Mouse (Mus musculus) erythroblast, adult 5-6 weeks (primary cell): ENCODE measurements around the gene Rbms3. TPM values are rescaled to one million over a fixed set of nuclear protein-coding genes. Genes with fewer than 3 reads are reported as not detected.

Source experiments
- ATAC-seq: replicated peaks from 2 replicates; pipeline ENCODE4 v1.8.0; 2016; ENCODE audit warnings: moderate number of reproducible peaks, mild to moderate bottlenecking, moderate TSS enrichment, inconsistent platforms; ENCODE audit not compliant: poor library complexity, low FRiP score, severe bottlenecking
- total RNA-seq, 2 experiments: library from RNA; stranded (forward) in 1 of 2; stranded (reverse) in 1 of 2; fragments of 150-400 nt in 1 of 2; fragments of 200-764, 138-1000 nt in 1 of 2; gene quantifications; 2 replicates each; pipeline versions ENCODE4 v1.2.3 to v1.2.4; 2015 to 2017; ENCODE audit warnings: low replicate concordance in 2 of 2

Rbms3 gene
- total RNA-seq, 2 experiments from 2014 or later: not detected

DNA sequence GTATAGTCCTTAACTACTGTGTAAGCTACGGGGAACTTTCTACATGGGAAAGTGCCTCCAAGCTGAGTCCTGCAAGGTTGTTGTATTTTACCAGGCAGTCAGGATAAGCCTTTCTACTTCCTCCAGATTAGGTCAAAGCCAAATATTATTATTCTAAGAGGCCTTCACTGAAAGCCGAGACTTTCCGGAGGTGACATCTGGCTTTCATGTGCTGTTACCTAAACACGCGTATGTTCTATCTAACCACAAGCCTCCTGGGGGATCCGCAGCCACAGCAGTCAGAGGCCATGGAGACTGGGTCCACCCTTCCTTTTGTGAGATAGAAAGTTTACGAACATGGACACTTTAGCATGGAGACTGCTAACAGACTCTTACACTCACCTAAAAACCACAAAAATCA lies 552.2 kb downstream of the Rbms3 start:
- ATAC-seq: no peak

DNA sequence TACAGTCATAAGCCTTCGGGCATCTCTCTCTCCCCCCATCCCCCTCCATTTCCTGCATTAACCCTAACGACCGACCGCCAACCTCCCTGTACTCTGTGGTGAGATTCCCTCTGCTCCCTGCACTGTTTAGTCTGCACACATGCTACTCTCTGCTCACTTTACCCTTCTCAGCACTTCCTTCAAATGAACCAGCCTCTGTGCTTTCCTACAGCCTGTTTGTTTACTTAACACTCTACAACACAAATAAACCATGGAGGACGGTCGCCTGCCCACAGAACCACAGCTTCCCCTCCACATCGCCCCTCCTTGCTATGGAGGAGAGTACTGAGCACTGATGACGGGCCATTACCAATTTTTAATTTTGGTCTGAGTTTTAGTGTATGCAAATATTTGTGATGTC lies 552.9 kb downstream of the Rbms3 start:
- no peak for ATAC-seq

- ATAC-seq: no peak
Observed at GRCm38 (mm10) chr9:117072433-117073099, 557.1 kb downstream of the Rbms3 start.

DNA sequence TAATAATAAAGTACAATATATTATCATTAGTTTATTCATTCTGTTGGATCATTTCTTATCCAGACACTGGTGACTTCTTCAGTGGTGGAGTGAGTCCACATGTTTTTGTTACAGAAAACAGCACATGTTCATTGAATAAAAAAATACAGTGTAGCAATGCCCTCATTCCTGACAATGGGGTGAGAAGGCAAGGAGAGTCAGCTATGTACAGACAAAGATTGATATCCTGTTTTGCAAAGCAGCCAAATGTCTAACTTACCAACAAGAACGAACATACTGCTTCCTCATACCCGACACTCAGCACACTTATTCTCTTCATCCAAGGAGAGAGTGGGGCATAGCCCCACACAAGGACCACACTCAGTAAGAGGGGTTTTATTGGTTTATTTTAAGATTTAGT lies 559.1 kb downstream of the Rbms3 start:
- ATAC-seq: no peak

- no peak for ATAC-seq
Observed at GRCm38 (mm10) chr9:117069232-117069631, 560.5 kb downstream of the Rbms3 start.

DNA sequence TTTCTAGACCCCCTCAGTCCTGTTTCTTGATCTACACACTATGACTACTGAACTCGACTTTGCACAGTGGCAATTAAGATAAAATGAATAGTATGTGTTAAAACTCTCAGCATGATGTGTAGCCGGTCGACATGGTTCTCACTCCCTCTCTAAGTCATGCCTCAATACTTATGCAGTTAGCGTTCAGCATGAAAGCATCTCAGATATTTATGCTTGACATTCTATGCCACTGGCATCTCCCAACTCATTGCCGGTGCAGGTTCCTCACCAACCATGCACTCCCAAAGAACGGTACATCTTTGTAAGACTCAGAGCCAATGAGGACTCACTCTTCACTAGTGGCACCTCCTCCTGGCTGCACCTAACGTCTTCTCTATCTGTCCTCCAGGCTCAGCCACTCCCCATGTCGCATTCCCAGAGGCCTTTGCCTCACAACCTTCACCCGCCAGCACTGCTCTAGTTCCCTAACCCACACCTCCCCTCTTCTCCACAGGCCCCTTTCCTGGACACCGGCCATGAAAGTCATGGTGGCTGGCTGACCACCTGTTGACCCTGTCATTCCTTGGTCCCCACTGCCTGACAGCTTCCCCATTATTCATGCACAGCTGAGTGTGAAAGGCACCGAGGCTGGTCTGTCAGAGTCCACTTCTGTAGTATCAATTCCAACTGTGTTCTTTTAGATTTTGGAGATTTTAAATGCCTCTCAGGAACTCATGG lies 561.9 kb downstream of the Rbms3 start:
- no peak for ATAC-seq

DNA sequence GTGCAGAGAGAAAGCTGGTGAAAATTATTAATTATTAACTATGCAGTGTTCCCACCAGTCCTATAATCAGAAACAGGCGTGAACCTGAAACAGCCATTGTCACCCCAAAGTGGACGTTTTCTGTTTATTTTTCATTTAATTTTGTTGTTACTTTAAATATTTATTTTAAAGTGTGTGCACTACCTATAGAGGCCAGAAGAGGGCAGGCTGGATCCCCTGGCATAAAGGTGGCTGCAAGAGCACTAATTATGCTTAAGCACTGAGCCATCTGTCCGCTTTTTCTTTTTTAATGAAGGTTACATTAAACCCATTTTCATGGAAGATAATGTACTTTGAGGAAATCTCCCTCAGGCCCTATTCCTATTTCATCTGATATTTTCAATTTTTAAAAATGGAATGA lies 563.2 kb downstream of the Rbms3 start:
- no peak for ATAC-seq

DNA sequence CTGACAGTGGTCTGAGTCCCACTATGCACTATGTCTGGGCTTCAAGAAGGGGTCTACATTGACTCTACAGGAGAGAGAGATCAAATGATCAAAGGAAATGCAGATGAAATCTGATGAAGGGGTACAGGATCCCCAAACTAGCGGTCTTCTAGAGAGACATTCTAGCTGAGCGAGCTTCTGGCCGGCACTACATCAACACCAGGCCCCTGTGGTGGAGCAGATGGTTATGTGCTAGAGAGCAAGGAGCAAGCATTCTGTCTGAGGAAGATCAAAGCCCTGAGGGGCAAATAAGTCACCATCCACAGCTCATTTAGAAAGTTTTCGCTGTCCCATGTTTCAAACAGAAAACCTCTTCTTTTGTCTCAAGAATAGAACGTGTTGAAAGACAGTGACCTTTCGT lies 564.1 kb downstream of the Rbms3 start:
- ATAC-seq: no peak

DNA sequence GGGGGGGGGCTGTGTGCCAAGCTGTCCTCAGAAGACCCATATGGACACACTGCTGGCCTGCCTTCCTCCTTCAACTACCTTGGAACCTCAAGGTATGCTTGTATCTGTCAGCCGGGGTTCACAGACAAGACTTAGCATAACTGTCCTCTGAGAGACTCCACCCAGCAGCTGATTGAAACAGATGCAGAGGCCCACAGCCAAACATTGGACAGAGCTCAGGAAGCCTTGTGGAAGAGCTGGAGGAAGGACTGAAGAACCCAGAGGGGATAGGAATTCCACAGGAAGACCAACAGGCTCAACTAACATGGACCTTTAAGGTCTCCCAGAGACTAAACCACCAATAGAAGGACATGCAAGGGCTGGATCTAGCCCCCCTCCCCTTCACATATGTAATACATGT lies 570.1 kb downstream of the Rbms3 start:
- no peak for ATAC-seq

GRCm38 (mm10) chr9:117059135-117059534 lies 570.6 kb downstream of the Rbms3 start:
- no peak for ATAC-seq

DNA sequence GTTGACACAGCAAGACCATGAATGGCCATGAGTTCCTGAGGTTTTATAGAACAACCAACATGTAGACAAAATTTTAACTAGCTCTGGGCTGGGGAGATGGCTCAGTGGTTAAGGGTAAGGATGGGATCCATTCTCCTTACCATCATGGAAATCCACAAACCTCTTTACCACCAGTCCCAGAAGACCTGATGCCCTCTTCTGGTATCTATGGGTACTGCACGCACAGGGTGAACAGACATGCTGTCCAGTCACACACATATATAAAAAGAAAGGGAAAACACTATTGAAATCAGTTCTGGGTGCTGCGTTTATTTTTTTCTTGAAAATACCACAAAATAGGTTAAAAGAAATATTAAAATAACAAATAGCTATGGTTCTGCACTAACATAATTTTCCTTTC lies 577.8 kb downstream of the Rbms3 start:
- no peak for ATAC-seq

- ATAC-seq: no peak
Observed at GRCm38 (mm10) chr9:117048641-117049040, 581.1 kb downstream of the Rbms3 start.

GRCm38 (mm10) chr9:117041993-117042366 lies 587.7 kb downstream of the Rbms3 start:
- no peak for ATAC-seq

GRCm38 (mm10) chr9:117041291-117041992 lies 588.3 kb downstream of the Rbms3 start:
- ATAC-seq: no peak

DNA sequence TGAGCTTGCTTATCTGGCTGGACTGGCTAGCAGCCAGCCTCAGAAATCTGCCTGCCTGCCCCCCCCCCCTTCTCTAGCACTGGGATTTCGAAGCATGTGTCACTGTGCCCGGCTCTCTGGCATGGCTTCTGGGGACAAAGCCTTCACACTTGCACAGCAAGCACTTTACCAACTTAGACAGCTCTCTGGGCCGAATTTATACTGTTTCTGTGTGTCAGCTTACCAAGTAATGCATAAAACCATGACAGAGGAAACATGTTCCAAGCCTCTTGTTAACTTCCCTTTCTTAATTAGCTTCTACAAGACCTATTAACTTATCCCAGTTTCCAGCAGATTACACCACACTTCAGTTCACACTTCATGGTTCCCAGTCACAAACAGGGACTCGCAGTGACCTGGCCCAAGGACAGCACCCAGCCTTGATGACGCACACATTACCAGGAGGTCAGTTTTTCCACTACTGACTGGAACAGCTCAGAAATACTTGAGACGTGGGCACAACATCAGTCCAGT lies 589.7 kb downstream of the Rbms3 start:
- no peak for ATAC-seq

DNA sequence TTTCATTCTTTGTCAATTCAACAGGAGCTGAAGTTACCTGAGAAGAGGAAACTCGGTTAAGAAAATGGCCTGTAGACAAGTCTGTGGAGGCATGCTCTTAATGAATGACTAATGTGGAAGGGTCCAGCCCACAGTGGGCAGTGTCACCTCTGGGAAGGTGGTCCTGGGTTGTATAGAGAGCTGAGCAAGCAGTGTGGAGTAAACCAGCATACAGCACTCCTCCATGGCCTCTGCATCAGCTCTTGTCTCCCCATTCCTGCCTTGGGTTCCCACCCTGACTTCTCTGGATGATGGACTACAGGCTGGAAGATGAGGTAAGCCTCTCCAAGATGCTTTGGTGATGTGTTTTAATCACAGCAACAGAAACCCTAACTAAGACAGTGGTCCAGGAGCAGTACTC lies 597.0 kb downstream of the Rbms3 start:
- ATAC-seq: no peak

DNA sequence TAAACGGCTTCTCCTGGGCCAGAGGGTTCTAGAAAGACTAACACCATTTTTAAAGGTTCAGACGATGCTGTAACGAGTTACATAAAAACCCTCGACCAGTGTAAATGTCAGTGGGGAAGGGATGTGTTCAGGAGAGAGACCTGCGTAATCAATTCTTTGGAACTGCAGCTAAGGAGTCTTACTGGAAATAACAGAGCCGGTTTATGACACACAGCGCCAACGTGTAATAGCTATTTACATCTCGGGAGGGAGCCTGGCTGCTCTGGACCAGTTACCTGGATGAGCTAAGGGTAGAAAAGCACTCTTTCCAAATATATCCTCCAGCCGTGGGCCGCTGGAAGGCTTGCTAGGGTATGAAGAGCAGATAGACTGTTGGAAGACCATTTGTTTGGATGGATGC lies 598.5 kb downstream of the Rbms3 start:
- ATAC-seq: no peak

GRCm38 (mm10) chr9:117030837-117031236 lies 598.9 kb downstream of the Rbms3 start:
- no peak for ATAC-seq

- no peak for ATAC-seq
Observed at GRCm38 (mm10) chr9:117029953-117030352, 599.8 kb downstream of the Rbms3 start.

GRCm38 (mm10) chr9:117028586-117028985 lies 601.1 kb downstream of the Rbms3 start:
- no peak for ATAC-seq

GRCm38 (mm10) chr9:117022086-117022485 lies 607.6 kb downstream of the Rbms3 start:
- no peak for ATAC-seq
